Mouse (Mus musculus) layer of hippocampus, adult 18-20 months (tissue): Measurements from ENCODE around the gene 1700029I15Rik. TPM values are rescaled to one million over a fixed set of nuclear protein-coding genes. Genes with fewer than 3 reads are reported as not detected.

ENCODE experiments used
- DNase-seq, 2 experiments: peaks; one replicate each; pipeline ENCODE4 v3.0.0; 2022; ENCODE audit warnings: low spot score in 2 of 2
- long read RNA-seq: library from polyadenylated mRNA; stranded (forward); transcript quantifications from one replicate; pipeline ENCODE4 v2.0.0, GENCODE M21; 2021
- total RNA-seq, 2 experiments: library from RNA; stranded (reverse); gene quantifications; 2 replicates each; pipeline ENCODE4 v1.2.3; 2021

1700029I15Rik gene
- 1 to 10 TPM; 3.7 to 6.2 TPM for total RNA-seq
- long read RNA-seq: 0 reads

GRCm38 (mm10) chr2:92381901-92382588 is at the start of gene 1700029I15Rik:
Gene 1700029I15Rik, plus strand, starts transcription at chr2:92382538.
- DNase-seq: no peak

- DNase-seq: no peak
Observed at GRCm38 (mm10) chr2:92342418-92342817, 39.9 kb upstream of the 1700029I15Rik start.

GRCm38 (mm10) chr2:92347191-92347590 is 35.1 kb upstream of the 1700029I15Rik start:
- DNase-seq: no peak

- no peak for DNase-seq
Observed at GRCm38 (mm10) chr2:92349589-92350425, 32.5 kb upstream of the 1700029I15Rik start.

GRCm38 (mm10) chr2:92350686-92351085 is 31.7 kb upstream of the 1700029I15Rik start:
- no peak for DNase-seq

GRCm38 (mm10) chr2:92353402-92353801 is 28.9 kb upstream of the 1700029I15Rik start:
- no peak for DNase-seq

- DNase-seq: no peak
Observed at GRCm38 (mm10) chr2:92354224-92354623, 28.1 kb upstream of the 1700029I15Rik start.

GRCm38 (mm10) chr2:92359301-92359700 is 23.0 kb upstream of the 1700029I15Rik start:
- DNase-seq: no peak

- no peak for DNase-seq
Observed at GRCm38 (mm10) chr2:92360186-92360823, 22.0 kb upstream of the 1700029I15Rik start.

- DNase-seq: no peak
Observed at GRCm38 (mm10) chr2:92360893-92361292, 21.4 kb upstream of the 1700029I15Rik start.

GRCm38 (mm10) chr2:92361795-92362194 is 20.5 kb upstream of the 1700029I15Rik start:
- no peak for DNase-seq

GRCm38 (mm10) chr2:92362571-92363228 is 19.6 kb upstream of the 1700029I15Rik start:
- DNase-seq: no peak

- DNase-seq: no peak
Observed at GRCm38 (mm10) chr2:92364086-92364485, 18.3 kb upstream of the 1700029I15Rik start.

GRCm38 (mm10) chr2:92365568-92365967 is 16.8 kb upstream of the 1700029I15Rik start:
- no peak for DNase-seq

- DNase-seq: no peak
Observed at GRCm38 (mm10) chr2:92367383-92368029, 14.8 kb upstream of the 1700029I15Rik start.

GRCm38 (mm10) chr2:92370375-92370774 is 12.0 kb upstream of the 1700029I15Rik start:
- no peak for DNase-seq

- no peak for DNase-seq
Observed at GRCm38 (mm10) chr2:92370821-92371805, 11.2 kb upstream of the 1700029I15Rik start.

- DNase-seq: no peak
Observed at GRCm38 (mm10) chr2:92371971-92372690, 10.2 kb upstream of the 1700029I15Rik start.
